Mouse (Mus musculus): ENCODE measurements around the gene Bcl3.

Bcl3 gene

GRCm38 (mm10) chr7:19822604-19823058, at the start of gene Bcl3:
Gene Bcl3 (minus strand): TSS chr7:19822770.
- peak; percentile 99 for DNase-seq

GRCm38 (mm10) chr7:19871943-19872601, 49.5 kb upstream of the Bcl3 start:
- DNase-seq: peak; percentile 90

GRCm38 (mm10) chr7:19871137-19871621, 48.6 kb upstream of the Bcl3 start:
- peak; percentile 97 for DNase-seq

GRCm38 (mm10) chr7:19867751-19868399, 45.3 kb upstream of the Bcl3 start:
- no peak for DNase-seq

- peak; percentile 93 for DNase-seq
Observed at GRCm38 (mm10) chr7:19866490-19866889, 43.9 kb upstream of the Bcl3 start.

- DNase-seq: peak; percentile 81
Observed at GRCm38 (mm10) chr7:19865246-19866036, 42.9 kb upstream of the Bcl3 start.

GRCm38 (mm10) chr7:19864241-19864640, 41.7 kb upstream of the Bcl3 start:
- DNase-seq: peak; percentile 95

- DNase-seq: peak; percentile 89
Observed at GRCm38 (mm10) chr7:19861199-19861598, 38.6 kb upstream of the Bcl3 start, which contains the start of gene Ceacam16. Gene Ceacam16 (minus strand): TSS chr7:19861299.

GRCm38 (mm10) chr7:19859740-19860139, 37.2 kb upstream of the Bcl3 start:
- no peak for DNase-seq

- no peak for DNase-seq
Observed at GRCm38 (mm10) chr7:19856283-19856682, 33.7 kb upstream of the Bcl3 start.

- peak; percentile 82 for DNase-seq
Observed at GRCm38 (mm10) chr7:19855663-19856062, 33.1 kb upstream of the Bcl3 start.

- peak; percentile 85 for DNase-seq
Observed at GRCm38 (mm10) chr7:19853526-19853925, 31.0 kb upstream of the Bcl3 start.

GRCm38 (mm10) chr7:19851858-19852570, 29.4 kb upstream of the Bcl3 start, which contains the start of gene Gm19345:
Gene Gm19345 (plus strand): TSS chr7:19852003.
- DNase-seq: peak; percentile 90

- peak; percentile 92 for DNase-seq
Observed at GRCm38 (mm10) chr7:19844521-19845171, 22.1 kb upstream of the Bcl3 start.

- DNase-seq: peak; percentile 97
Observed at GRCm38 (mm10) chr7:19843561-19843960, 21.0 kb upstream of the Bcl3 start.

- DNase-seq: peak; percentile 96
Observed at GRCm38 (mm10) chr7:19842885-19843504, 20.4 kb upstream of the Bcl3 start.

GRCm38 (mm10) chr7:19841686-19842413, 19.3 kb upstream of the Bcl3 start:
- DNase-seq: peak; percentile 84

GRCm38 (mm10) chr7:19840936-19841335, 18.4 kb upstream of the Bcl3 start:
- DNase-seq: no peak

GRCm38 (mm10) chr7:19840371-19840770, 17.8 kb upstream of the Bcl3 start:
- peak; percentile 74 for DNase-seq

- no peak for DNase-seq
Observed at GRCm38 (mm10) chr7:19836843-19837242, 14.3 kb upstream of the Bcl3 start.

- no peak for DNase-seq
Observed at GRCm38 (mm10) chr7:19834055-19834454, 11.5 kb upstream of the Bcl3 start.
